Mouse (Mus musculus) cerebellum, adult 2 months (tissue): Measurements from ENCODE around the gene Sec31b.

ENCODE experiments used
- CTCF ChIP-seq: fragments of 200-500 bp; IDR thresholded peaks from 2 replicates; pipeline ENCODE4 v1.5.1; 2011; ENCODE audit warnings: low read depth, mild to moderate bottlenecking, control low read depth, low read length, moderate library complexity, borderline replicate concordance; ENCODE audit not compliant: insufficient read depth
- POLR2A ChIP-seq: fragments of 200-500 bp; IDR thresholded peaks from 2 replicates; pipeline ENCODE4 v1.6.1; 2011; ENCODE audit warnings: low read length, control low read depth, borderline replicate concordance; ENCODE audit not compliant: insufficient read depth

- no peak for TF ChIP-seq CTCF
- TF ChIP-seq POLR2A: no peak
Observed at GRCm38 (mm10) chr19:44544372-44544771, 1.3 kb downstream of the Sec31b start.
